Mouse (Mus musculus) G1E (cell line): Measurements from ENCODE around the gene 2410131K14Rik.

Source experiments
- CTCF ChIP-seq: IDR thresholded peaks from 2 replicates; pipeline ENCODE4 v1.5.1; 2012; ENCODE audit warnings: low read depth, low read length, inconsistent platforms, mixed read lengths
- GATA1 ChIP-seq: IDR thresholded peaks from 2 replicates; pipeline ENCODE4 v1.6.1; 2012; ENCODE audit warnings: borderline replicate concordance, low read length, inconsistent platforms, mixed read lengths
- POLR2AphosphoS5 ChIP-seq: IDR thresholded peaks from 2 replicates; pipeline ENCODE4 v1.6.1; 2012; ENCODE audit warnings: low read depth, low read length, inconsistent platforms; ENCODE audit not compliant: insufficient replicate concordance

- TF ChIP-seq POLR2AphosphoS5, result no peak
- TF ChIP-seq CTCF, result no peak
- TF ChIP-seq GATA1, result no peak
Observed at GRCm38 (mm10) chr5:118247378-118247777, 2.4 kb downstream of the 2410131K14Rik start.
